Mouse (Mus musculus) embryonic facial prominence, embryonic 15.5 days (tissue): ENCODE measurements around the gene Zbtb16. TPM values are rescaled to one million over a fixed set of nuclear protein-coding genes. Genes with fewer than 3 reads are reported as not detected.
A peak's percentile ranks its signal among the peaks of the same experiment; 100 is the strongest.

Source experiments
- ATAC-seq: fragments of 200-750 bp; cut with Nextera tagmentation; 2 replicates; pipeline ENCODE4 v1.8.0; 2017; ENCODE audit warnings: low read depth, moderate TSS enrichment; ENCODE audit not compliant: insufficient number of reproducible peaks, low FRiP score, low TSS enrichment
- H3K27ac ChIP-seq: fragments of 300-500 bp; sonication (generic); replicated peaks from 2 replicates; pipeline ENCODE4 v1.5.1; 2015; ENCODE audit warnings: mild to moderate bottlenecking, inconsistent platforms
- H3K27me3 ChIP-seq: fragments of 300-500 bp; sonication (generic); 2 replicates; pipeline ENCODE4 v1.6.1; 2015; ENCODE audit warnings: inconsistent platforms
- H3K36me3 ChIP-seq: fragments of 300-500 bp; sonication (generic); 2 replicates; pipeline ENCODE4 v1.6.1; 2015; ENCODE audit warnings: mild to moderate bottlenecking, inconsistent platforms
- H3K4me1 ChIP-seq: fragments of 300-500 bp; sonication (generic); 2 replicates; pipeline ENCODE4 v1.6.1; 2015; ENCODE audit warnings: inconsistent platforms
- H3K4me2 ChIP-seq: fragments of 300-500 bp; sonication (generic); replicated peaks from 2 replicates; pipeline ENCODE4 v1.6.1; 2015; ENCODE audit warnings: mild to moderate bottlenecking, inconsistent platforms
- H3K4me3 ChIP-seq: fragments of 300-500 bp; sonication (generic); replicated peaks from 2 replicates; pipeline ENCODE4 v1.5.1; 2015; ENCODE audit warnings: mild to moderate bottlenecking, inconsistent platforms
- H3K9ac ChIP-seq: fragments of 300-500 bp; sonication (generic); 2 replicates; pipeline ENCODE4 v1.6.1; 2015; ENCODE audit warnings: inconsistent platforms
- H3K9me3 ChIP-seq: fragments of 300-500 bp; sonication (generic); replicated peaks from 2 replicates; pipeline ENCODE4 v1.6.1; 2016; ENCODE audit warnings: inconsistent platforms
- WGBS: fragments of 180-500 bp; shearing (Covaris S2); methylation state at CpG from one replicate; pipeline ENCODE4 v1.1.7; 2015; 5-methylcytosine and 5-hydroxymethylcytosine counted together
- polyA plus RNA-seq: library from polyadenylated mRNA; unstranded; fragments of >200 nt; fragmentation: Nextera tagmentation; extraction: Ambion mirVana; gene quantifications from 2 replicates; pipeline ENCODE4 v1.2.1, GENCODE M21; 2015

The Zbtb16 gene
- polyA plus RNA-seq, 1 experiment from 2014 or later: 10.0 TPM

DNA sequence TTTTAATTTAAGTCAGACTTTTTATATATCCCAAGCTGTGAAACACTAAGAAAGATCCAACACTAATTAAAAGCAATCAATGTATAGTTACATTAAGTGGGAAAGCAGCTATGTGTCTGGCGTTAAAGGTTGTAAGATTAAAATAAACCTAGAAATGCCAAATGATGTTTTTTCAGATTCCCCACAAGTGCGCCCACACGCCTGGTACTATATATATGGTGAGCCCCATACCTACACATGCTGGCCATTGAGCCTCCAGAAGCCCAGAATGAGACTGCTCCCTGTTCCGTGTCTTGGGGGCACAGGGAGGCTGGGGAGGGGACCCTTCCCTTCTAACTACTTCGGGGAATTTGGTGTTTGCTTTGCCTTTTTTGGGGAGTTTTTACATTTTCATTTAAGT lies 34.7 kb downstream of the Zbtb16 start:
- H3K9ac ChIP-seq: no peak overlapping the region
- H3K27me3 ChIP-seq: no peaks in the 10 kb centered on the region
- 83% methylated on average over 5 of the region's 5 CpGs for WGBS
- H3K27ac ChIP-seq: no peak overlapping the region
- H3K4me3 ChIP-seq: no peak overlapping the region
- H3K4me1 ChIP-seq: peaks cover 4% of the 10 kb centered on the region; the same call in 1 of the 2 replicates
- no peak overlapping the region for H3K4me2 ChIP-seq
- no peak for ATAC-seq
- no peaks in the 10 kb centered on the region for H3K9me3 ChIP-seq
- no peaks in the 10 kb centered on the region for H3K36me3 ChIP-seq

DNA sequence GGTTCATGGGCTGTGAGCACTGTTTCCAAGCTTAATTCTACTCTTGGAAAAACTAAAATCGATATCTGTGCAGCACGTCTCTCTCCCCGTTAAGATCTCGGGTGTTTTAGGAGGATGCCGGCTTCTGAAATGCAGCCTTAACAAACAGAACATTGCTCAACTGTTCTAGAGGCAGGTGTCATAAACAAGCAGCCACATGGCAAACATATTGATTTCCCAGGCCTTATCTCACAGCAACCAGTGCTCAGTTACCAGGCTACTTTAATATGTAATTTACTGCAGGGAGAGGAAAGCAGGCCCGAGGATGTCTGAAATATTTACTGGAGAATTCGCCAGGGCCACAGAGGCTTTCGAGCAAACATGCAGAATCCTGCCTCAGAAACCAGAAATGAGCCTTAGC lies 35.4 kb downstream of the Zbtb16 start:
- peaks cover 9% of the 10 kb centered on the region for H3K4me1 ChIP-seq
- H3K27me3 ChIP-seq: no peaks in the 10 kb centered on the region
- no peak for ATAC-seq
- H3K36me3 ChIP-seq: no peaks in the 10 kb centered on the region
- H3K4me3 ChIP-seq: no peak overlapping the region
- no peak overlapping the region for H3K27ac ChIP-seq
- no peak overlapping the region for H3K4me2 ChIP-seq
- no peaks in the 10 kb centered on the region for H3K9me3 ChIP-seq
- 58% methylated on average over 8 of the region's 8 CpGs for WGBS
- no peak overlapping the region for H3K9ac ChIP-seq

DNA sequence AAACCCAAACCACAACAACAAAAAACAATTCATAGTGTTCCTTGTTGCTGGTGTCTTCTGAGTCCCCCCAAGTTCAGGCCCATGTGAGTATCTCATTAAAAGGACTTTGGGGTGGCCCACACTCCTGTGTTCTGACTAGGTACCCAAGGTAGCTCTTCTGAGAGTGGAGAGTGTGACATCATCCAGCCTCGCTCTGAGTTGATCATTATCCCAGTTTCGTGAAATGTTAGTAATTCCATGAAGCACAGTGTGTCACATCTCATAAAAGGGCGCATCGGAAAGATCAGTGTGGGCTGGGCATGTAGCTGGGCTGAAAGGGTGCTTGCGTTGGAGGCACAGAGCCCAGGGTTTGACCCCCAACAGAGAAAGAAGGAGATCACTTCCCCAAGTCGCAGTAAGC lies 38.0 kb downstream of the Zbtb16 start:
- H3K36me3 ChIP-seq: no peaks in the 10 kb centered on the region
- H3K4me3 ChIP-seq: no peak overlapping the region
- WGBS: 74% methylated on average over 6 of the region's 6 CpGs
- no peak overlapping the region for H3K27ac ChIP-seq
- ATAC-seq: no peak
- no peak overlapping the region for H3K4me2 ChIP-seq
- no peaks in the 10 kb centered on the region for H3K27me3 ChIP-seq
- no peaks in the 10 kb centered on the region for H3K9me3 ChIP-seq
- peaks cover 18% of the 10 kb centered on the region for H3K4me1 ChIP-seq
- H3K9ac ChIP-seq: no peak overlapping the region

- no peaks in the 10 kb centered on the region for H3K27me3 ChIP-seq
- H3K9me3 ChIP-seq: no peaks in the 10 kb centered on the region
- no peaks in the 10 kb centered on the region for H3K36me3 ChIP-seq
- no peak overlapping the region for H3K4me3 ChIP-seq
- no peak overlapping the region for H3K9ac ChIP-seq
- H3K27ac ChIP-seq: no peak overlapping the region
- WGBS: 48% methylated on average over 11 of the region's 11 CpGs
- H3K4me2 ChIP-seq: no peak overlapping the region
- no peak for ATAC-seq
- H3K4me1 ChIP-seq: peaks cover 18% of the 10 kb centered on the region
Measured at GRCm38 (mm10) chr9:48796267-48796822, 39.7 kb downstream of the Zbtb16 start.

DNA sequence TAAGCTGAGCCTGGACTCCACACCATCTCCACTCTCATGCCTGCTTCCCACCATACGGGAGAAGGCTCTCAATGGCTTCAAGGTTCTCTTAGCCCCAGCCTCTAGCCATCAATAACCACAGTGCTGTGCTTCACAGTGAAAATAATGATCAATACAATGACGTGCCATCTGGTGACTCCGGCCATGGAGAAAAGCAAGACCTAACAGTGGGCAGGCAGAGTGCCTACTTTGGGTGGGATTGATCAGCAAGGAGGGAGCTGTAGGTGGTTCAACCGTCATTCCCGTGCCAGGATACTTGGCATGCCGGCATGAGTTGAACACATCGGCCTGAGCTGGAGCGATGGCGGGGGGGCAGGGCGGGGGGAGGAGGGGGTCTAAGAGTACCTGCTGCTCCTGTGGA lies 40.3 kb downstream of the Zbtb16 start:
- no peaks in the 10 kb centered on the region for H3K27me3 ChIP-seq
- no peak overlapping the region for H3K9ac ChIP-seq
- H3K4me3 ChIP-seq: no peak overlapping the region
- no peak overlapping the region for H3K4me2 ChIP-seq
- peaks cover 15% of the 10 kb centered on the region for H3K4me1 ChIP-seq
- H3K9me3 ChIP-seq: no peaks in the 10 kb centered on the region
- ATAC-seq: no peak
- peak overlapping the region; percentile 66; the same call in 1 of the 2 replicates for H3K27ac ChIP-seq
- WGBS: 65% methylated on average over 10 of the region's 10 CpGs
- no peaks in the 10 kb centered on the region for H3K36me3 ChIP-seq

DNA sequence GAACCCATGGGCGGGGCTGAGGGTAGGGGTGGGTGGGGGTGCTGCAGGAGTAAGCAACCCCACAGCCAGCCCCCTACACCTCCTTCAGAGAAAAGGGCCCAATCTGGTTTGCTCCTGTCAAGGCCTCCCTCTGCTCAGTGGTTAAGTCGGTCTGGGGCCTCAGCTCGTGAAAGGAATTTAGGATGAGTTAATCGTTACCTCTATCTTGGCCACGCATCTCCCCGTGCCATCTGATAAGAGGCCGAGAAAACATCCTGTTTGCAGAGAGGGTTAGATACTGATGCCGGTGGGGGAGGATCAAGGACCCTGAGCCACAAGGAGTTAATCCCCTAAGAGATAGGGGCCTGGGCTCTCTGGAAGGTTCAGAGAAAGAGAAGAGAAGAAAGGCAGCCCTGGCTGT lies 40.9 kb downstream of the Zbtb16 start:
- Histone ChIP-seq H3K36me3 (no peaks in the 10 kb centered on the region), H3K4me3 (no peak overlapping the region), H3K9ac (no peak overlapping the region), H3K9me3 (no peaks in the 10 kb centered on the region), H3K27ac (peak overlapping the region; percentile 67), H3K27me3 (no peaks in the 10 kb centered on the region), H3K4me2 (no peak overlapping the region), H3K4me1 (peaks cover 17% of the 10 kb centered on the region)
- 24% methylated on average over 8 of the region's 8 CpGs for WGBS
- 0 out of 2 replicates have a peak, but pooled peaks have one; percentile 51 for ATAC-seq

DNA sequence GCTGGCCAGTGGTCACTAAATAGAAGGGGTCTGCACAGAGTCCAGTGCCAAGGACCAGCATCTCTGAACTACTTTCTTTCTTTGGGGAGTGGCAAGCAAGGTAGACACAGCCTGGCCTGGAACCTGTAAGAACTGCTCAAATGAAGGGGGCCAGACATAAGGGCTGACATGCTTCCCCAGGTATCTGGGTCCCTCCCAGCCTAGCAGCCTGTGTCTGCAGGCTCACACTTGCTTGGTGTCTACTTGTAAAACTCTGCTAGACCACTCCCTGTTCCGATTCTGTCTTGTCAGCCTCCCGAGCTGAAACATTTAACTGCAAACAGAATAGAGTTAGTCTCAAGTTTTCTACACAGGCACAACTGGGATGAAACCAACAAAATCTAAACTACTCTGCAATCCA lies 41.6 kb downstream of the Zbtb16 start:
- H3K9me3 ChIP-seq: no peaks in the 10 kb centered on the region
- ATAC-seq: no peak
- no peak overlapping the region for H3K9ac ChIP-seq
- no peaks in the 10 kb centered on the region for H3K27me3 ChIP-seq
- H3K27ac ChIP-seq: peak overlapping the region; percentile 67
- no peak overlapping the region for H3K4me2 ChIP-seq
- H3K4me1 ChIP-seq: peaks cover 17% of the 10 kb centered on the region
- H3K4me3 ChIP-seq: no peak overlapping the region
- 55% methylated on average over 2 of the region's 2 CpGs for WGBS
- H3K36me3 ChIP-seq: no peaks in the 10 kb centered on the region

- ATAC-seq: no peak
- Histone ChIP-seq H3K27ac (peak overlapping the region; percentile 67), H3K4me3 (no peak overlapping the region), H3K9ac (no peak overlapping the region), H3K36me3 (no peaks in the 10 kb centered on the region), H3K9me3 (no peaks in the 10 kb centered on the region), H3K4me2 (no peak overlapping the region), H3K4me1 (peaks cover 21% of the 10 kb centered on the region), H3K27me3 (no peaks in the 10 kb centered on the region)
- WGBS: 54% methylated on average over 4 of the region's 4 CpGs
Measured at GRCm38 (mm10) chr9:48793638-48794188, 42.3 kb downstream of the Zbtb16 start.

DNA sequence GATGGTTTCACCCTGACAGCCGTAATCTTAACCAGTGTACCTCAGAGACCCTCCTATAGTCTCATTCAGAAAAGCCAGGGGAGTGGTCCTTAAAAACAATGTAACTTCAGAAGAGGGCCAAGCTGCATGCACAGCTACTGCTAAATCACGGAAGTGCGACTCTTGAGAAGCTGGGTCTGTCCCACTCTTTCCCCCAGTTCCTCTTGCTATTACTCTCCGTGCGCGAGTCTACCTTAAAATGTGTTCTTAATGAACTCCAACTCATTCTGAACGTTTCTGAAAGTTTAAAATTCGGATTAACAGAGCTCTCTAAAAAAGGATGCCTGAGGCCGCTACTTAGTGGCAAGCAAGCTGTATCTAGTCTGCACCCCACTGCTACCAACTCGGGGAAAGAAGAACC lies 45.4 kb downstream of the Zbtb16 start:
- no peaks in the 10 kb centered on the region for H3K36me3 ChIP-seq
- no peak overlapping the region for H3K9ac ChIP-seq
- H3K4me3 ChIP-seq: no peak overlapping the region
- H3K27me3 ChIP-seq: no peaks in the 10 kb centered on the region
- no peak overlapping the region for H3K4me2 ChIP-seq
- WGBS: 49% methylated on average over 10 of the region's 10 CpGs
- no peak overlapping the region for H3K27ac ChIP-seq
- H3K4me1 ChIP-seq: peaks cover 28% of the 10 kb centered on the region
- ATAC-seq: no peak
- H3K9me3 ChIP-seq: no peaks in the 10 kb centered on the region

- Histone ChIP-seq H3K4me2 (no peak overlapping the region), H3K4me1 (peaks cover 19% of the 10 kb centered on the region), H3K27me3 (no peaks in the 10 kb centered on the region), H3K36me3 (no peaks in the 10 kb centered on the region), H3K4me3 (no peak overlapping the region), H3K9ac (no peak overlapping the region), H3K27ac (no peak overlapping the region), H3K9me3 (no peaks in the 10 kb centered on the region)
- WGBS: 59% methylated on average over 9 of the region's 9 CpGs
- no peak for ATAC-seq
Measured at GRCm38 (mm10) chr9:48787906-48788410, 48.1 kb downstream of the Zbtb16 start.

GRCm38 (mm10) chr9:48787321-48787720 lies 48.7 kb downstream of the Zbtb16 start:
- WGBS: 17% methylated on average over 1 of the region's 1 CpGs
- Histone ChIP-seq H3K4me1 (peaks cover 19% of the 10 kb centered on the region), H3K27me3 (no peaks in the 10 kb centered on the region), H3K4me3 (no peak overlapping the region), H3K9ac (no peak overlapping the region), H3K27ac (no peak overlapping the region), H3K9me3 (no peaks in the 10 kb centered on the region), H3K4me2 (no peak overlapping the region), H3K36me3 (no peaks in the 10 kb centered on the region)
- ATAC-seq: no peak

DNA sequence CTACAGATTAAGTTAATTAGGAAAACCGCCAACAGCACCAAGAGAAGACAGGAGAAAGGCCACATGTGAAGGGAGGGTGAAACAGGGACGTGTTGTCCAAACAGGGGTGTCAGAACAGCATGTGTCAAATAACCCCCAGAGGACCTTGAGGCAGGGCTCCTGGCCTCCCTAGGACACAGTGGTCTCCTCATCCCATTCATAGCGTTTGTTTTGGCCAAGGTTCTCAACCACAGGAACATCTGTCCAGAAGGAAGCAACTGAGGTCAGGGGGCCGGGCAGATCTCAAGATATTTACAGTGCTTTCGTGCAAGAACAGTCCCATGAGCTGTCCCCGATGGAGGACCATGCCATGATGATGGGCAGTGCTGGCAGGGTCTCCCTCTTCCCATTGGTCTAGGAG lies 49.2 kb downstream of the Zbtb16 start:
- no peak for ATAC-seq
- H3K4me3 ChIP-seq: no peak overlapping the region
- H3K4me2 ChIP-seq: no peak overlapping the region; the same call in 1 of the 2 replicates
- H3K27me3 ChIP-seq: no peaks in the 10 kb centered on the region
- no peaks in the 10 kb centered on the region for H3K36me3 ChIP-seq
- no peak overlapping the region for H3K27ac ChIP-seq
- H3K4me1 ChIP-seq: peaks cover 19% of the 10 kb centered on the region
- H3K9me3 ChIP-seq: no peaks in the 10 kb centered on the region
- WGBS: 36% methylated on average over 6 of the region's 6 CpGs
- H3K9ac ChIP-seq: no peak overlapping the region
